Mouse (Mus musculus) brain, embryonic 14.5 days (tissue): ENCODE data around the gene Prss8. TPM values are rescaled to one million over a fixed set of nuclear protein-coding genes. Genes with fewer than 3 reads are reported as not detected.

Source experiments
- DNase-seq: peaks from one replicate; pipeline ENCODE4 v3.0.0-alpha.2; 2011; ENCODE audit warnings: low read depth
- CTCF ChIP-seq: fragments of 200-500 bp; IDR thresholded peaks from 2 replicates; pipeline ENCODE4 v1.5.1; 2012; ENCODE audit warnings: inconsistent platforms, mild to moderate bottlenecking, moderate library complexity, borderline replicate concordance; ENCODE audit not compliant: insufficient read depth, insufficient read length; ENCODE audit errors: extremely low read depth
- POLR2A ChIP-seq: fragments of 200-500 bp; IDR thresholded peaks from 2 replicates; pipeline ENCODE4 v1.6.1; 2012; ENCODE audit warnings: mild to moderate bottlenecking, inconsistent platforms, borderline replicate concordance; ENCODE audit not compliant: poor library complexity, insufficient read depth, insufficient read length, severe bottlenecking; ENCODE audit errors: extremely low read depth
- polyA plus RNA-seq: library from polyadenylated mRNA; depleted of rRNA; stranded (reverse); fragments of >200 nt; gene quantifications from 2 replicates; pipeline ENCODE4 v1.2.3, GENCODE M21; 2012

Prss8 gene
- polyA plus RNA-seq, 1 experiment, result 0.51 TPM

DNA sequence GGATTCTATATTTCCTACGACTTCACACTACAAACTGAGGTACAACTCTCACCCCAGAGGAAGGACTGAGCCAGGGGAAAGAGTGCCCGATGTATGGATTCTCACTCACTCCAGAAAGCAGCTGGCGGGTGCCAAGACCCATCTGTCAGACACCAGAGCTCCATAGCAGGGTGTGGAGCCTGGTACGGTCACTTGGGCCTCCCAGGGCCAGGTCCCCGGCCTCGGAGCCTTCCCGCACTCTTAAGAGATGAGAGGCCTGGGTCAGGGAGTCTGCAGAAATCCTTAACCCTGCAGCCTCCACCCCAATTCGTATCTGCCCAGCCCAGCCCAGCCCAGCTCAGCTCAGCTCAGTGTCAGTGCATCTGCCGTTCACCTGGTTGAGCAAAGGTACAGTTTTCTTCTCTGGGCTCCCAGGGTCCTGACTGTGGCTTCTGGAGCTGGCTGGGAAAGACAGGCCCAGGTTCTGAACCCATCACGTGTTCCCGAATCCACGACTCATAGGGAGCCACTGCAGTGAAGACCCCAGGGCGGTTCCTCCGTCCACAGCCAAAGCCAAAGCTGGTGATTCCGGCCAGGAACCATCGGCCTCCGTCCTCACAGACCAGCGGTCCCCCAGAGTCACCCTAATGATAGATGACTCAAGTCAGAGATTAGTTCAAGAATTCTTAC, 6.4 kb upstream of the Prss8 start:
- no peak for DNase-seq
- no peak for TF ChIP-seq CTCF
- no peak for TF ChIP-seq POLR2A

DNA sequence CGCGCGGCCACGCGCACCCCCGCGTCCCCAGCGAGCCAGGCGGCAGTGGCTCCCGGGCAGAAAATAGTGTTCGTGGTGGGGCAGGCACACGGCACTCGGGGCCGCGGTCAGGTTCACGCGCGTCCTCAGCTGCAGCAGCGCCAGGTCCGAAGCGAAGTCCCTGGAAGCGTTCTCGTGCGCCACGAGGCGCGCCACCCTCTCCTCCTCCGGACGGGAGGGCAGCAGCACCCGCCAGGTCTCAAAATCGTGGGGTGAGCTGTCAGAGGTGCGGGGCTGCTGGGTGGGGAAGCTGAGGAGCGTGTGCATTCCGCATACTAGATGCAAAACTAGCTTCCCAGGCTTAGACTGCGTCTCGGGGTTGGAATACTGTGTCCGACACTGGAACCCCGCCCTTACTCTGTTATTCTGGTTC, 5.8 kb upstream of the Prss8 start:
- DNase-seq, result no peak

DNA sequence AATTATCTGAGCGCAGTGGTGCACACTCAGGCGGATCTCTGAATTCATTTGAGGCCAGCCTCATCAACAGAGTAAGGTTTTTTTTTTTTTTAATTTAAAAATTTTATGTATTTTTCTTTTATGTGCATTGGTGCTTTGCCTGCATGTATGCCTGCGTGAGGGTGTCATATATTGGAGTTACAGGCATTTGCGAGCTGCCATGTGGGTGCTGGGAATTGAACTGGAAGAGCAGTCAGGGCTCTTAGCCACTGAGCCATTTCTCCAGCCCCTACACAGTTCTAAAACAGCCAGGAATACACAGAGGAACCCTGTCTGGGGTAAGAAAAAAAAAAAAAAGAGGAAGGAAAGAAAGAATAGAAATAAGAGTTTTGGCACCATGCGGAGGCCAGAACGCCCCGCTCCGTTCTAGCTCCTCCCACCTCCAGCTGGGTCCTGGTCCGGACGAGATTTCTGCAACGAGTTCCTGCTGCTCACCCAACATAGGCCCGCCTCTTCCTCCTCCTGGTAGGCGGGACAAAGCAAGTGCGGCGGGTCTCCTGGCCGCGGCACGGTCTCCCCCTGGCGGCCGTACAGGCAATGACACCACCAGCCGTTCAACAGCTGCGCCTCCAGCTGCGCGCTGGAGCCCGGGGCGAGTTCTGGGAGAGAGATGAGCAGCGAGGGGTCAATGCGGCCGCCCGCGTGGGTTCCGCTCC, 5.3 kb upstream of the Prss8 start:
- peak; percentile 98 for DNase-seq
- TF ChIP-seq CTCF (peak; percentile 93), POLR2A (peak; percentile 59; the same call in 1 of the 2 replicates)

More for the DNA sequence above, 5.8 kb upstream of the Prss8 start:
- TF ChIP-seq CTCF (no peak), POLR2A (no peak)

DNA sequence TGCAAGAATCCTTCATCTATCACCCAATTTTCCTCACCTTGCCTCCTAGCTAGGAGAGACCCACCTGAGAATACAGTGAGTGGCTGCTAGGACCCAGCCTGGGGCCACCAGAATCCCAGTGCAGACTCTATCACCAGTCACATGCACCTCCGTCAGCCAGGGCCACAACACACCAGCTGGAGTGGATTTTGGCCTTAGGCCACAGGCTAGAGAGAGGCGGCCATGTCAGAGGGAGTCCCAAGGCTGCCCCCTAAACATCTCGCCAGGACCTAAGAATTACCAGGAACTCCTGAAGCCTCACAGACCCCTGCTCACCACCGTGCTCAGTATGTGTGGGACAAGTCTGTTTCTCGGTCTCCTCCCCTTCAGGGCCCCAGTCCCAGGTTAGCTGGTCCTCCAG, 4.2 kb upstream of the Prss8 start:
- no peak for DNase-seq
- TF ChIP-seq POLR2A (no peak), CTCF (no peak)

DNA sequence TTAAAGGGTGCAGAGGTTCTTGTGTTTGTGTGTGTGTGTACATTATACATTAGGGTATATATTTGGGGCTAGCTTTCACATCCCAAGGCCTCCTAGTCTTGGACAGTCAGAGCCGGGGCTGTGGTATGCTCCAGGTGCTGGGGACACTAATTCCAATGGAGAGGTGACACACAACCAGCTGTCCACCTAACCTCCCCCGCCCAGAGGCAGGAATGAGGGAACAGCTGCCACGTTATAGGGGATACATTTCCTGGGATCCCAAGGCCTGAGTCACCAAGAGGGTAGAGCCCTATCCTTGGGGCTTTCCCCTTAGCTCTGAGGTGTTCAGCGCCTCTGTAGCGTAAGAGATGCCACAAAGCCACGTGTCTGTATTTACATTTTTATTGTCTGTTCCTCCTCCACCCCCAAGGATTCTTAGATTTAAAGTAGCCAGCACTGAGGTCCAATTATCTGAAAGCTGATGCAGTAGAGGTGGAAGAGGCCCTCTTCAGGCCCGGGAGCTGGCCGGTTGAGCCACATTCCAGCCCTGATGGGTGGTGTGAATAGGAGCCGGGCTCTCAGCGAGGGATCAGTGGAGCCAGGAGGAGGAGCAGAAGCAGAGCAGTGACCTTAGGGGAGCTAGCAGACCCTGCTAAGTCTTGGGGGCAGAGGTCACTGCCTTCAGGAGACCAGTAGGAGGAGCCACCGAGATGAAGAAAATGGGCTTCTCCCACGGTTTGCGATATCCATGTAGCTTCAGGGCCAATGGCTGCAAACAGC, 2.5 kb upstream of the Prss8 start:
- TF ChIP-seq POLR2A (no peak), CTCF (no peak)
- DNase-seq, result no peak

DNA sequence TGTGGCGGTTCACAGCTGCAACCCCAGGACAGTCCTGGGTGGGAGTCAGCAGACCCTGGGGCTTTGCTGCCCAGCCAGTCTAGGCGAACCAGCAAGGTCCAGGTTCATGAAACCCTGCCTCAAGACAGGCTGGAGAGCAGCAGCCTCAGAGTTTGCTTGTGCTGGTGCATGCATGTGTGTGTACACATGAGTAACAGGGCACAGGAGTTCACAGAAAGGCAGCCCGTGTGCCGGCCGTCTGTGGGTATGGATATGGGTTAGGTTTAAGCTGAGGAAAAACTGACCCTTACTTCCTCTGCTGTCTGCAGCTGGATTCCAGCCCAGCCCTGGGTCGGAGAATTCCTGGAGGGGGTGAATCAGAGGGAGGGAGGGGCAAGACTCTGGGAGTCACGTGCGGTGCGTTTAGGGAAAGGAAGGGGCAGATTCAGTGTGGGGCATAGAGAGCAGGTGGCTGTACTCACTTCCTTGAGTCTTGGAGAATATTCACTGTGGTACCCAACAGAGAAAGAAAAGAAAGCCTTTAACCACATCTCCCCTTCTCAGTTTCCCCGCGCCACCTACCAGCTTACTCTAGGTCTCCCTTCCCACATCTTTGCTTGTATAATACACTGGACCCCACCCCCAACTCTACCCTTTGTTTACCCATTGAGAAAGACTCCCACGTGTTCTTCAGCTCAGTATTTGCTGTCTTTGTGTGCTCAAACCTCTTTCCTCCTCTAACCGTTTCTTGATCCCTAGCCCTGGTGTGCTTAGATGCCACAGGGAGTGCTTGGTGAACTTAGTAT, 1.6 kb upstream of the Prss8 start:
- TF ChIP-seq POLR2A (no peak), CTCF (no peak)
- no peak for DNase-seq

DNA sequence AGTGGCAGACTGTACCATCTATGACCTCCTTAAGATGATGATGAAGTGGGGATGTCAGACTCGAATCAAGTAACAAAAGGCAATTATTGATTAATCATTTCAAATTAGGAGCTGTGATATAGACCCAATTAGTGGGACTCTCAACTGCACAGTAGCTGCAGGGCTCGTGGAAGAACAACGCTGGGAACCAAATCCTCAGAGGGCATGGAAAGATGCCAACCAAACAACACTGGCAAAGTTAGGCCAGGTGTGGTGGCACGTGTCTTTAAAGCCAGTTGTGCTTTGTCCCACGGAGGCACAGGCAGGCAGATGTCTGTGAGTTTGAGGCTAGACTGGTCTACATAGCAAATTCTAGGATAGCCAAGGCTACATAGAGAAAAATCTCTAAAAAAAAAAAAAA, 732 bp upstream of the Prss8 start:
- no peak for TF ChIP-seq CTCF
- no peak for TF ChIP-seq POLR2A
- DNase-seq, result no peak

DNA sequence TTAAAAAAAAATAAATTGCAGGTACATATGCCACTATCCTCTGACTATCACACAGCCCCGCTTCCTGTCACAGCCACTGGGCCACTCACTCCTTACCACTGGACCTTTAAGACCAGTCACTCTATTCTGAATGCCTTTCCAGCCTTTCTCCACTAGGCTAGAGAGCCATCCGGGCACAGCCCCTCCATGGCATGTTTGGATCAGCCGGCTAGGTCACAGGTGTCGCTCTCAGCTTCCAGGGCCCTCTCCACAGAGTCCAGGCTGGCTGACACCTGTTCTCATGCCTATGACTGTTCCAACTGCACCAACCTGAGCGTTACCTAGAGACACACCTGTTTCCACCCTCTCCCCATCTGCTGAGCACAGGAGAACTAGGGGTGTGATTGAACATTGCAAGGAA, 1.3 kb downstream of the Prss8 start:
- no peak for DNase-seq
- no peak for TF ChIP-seq POLR2A
- TF ChIP-seq CTCF, result no peak

DNA sequence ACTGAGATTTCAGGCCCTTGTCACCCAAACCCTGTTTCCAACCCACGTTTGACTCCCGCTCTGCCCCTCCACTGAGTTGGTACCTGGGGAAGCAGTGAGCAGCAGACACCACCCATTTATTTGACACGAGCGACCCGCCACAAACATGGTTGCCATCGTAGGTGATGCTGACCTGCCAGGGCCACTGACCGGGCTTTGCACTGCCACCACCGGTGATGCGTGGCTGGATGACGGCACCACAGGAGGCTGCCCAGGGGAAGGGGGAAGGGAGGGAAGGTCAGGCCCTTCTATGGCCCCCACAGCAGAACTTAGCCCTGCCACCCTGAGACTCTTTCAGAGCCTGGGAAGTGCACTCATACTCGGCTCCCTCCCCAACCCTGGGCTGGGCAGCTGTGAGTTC, 2.2 kb downstream of the Prss8 start:
- no peak for DNase-seq
- no peak for TF ChIP-seq POLR2A
- TF ChIP-seq CTCF, result no peak

DNA sequence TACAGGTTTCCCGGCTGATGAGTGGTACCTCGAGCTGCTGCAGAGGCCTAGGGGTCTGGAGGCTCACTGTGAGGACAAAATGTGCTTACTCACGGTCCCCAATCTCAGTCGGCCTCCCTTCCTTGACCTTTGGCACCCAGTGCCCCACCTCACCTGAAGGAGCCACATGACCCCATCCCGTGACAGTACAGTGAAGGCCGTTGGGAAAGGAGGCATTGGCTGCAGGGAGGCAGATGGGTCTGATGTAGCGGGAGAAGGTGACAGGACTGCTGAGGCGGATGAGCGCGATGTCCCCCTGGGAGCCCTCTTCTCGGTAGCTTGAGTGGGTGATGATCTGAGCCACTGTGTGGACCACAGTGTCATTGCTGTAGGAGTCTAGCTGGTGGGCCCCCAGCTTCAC, 3.1 kb downstream of the Prss8 start:
- DNase-seq, result no peak
- TF ChIP-seq POLR2A (no peak), CTCF (no peak)

DNA sequence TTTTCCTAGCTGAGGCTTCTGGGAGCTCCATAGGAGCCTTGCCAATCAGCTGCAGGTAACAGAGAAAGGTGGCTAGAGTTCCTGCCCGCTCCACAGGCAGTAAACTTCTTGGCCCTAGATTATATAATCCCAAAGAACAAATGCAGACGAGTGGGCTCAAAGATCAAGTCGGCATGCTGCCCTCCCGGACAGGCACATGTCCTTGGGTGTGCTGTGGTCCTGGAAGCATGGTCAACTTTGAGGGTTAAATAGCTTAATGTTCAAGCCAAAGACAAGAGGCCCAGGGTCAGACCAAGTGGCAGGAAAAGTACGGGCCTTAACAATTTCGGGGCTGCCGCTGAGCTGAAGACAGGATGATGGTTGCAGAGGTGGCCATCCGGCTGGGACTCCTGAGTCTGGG, 3.8 kb downstream of the Prss8 start:
- TF ChIP-seq CTCF, result no peak
- no peak for TF ChIP-seq POLR2A
- no peak for DNase-seq
